Mouse (Mus musculus): Measurements from ENCODE around the gene Gm11938. TPM values are rescaled to one million over a fixed set of nuclear protein-coding genes. Genes with fewer than 3 reads are reported as not detected.
"Not testable (repeated sequence)": the region's sequence is repeated elsewhere in the genome, so short reads cannot be mapped to it uniquely, and the experiment has no call there.

The Gm11938 gene
- not detected in 2 replicates for polyA plus RNA-seq (2011; ENCODE audit: insufficient read length, low read depth, missing spikeins)

DNA sequence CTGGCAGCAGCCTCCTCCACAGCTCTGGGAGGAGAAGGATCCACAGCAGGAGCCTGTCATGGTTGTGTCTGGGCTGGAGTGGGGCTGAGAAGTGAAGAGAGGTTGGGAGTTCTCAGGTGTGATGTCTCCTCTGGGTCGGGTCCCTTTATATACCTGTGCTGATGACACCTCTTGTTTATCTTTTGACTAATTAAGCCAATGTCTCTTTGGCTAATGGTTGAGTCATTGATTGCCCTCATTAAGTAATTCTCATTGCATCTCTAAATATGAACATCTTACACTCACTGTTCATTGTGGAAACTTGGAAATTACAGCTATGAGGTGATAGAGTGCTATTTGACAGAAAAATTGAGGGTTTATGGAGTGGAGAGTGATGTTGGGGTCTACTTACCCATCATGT lies at the start of gene Gm11938:
Gene Gm11938 (minus strand): TSS at position 101 of the 400 bp plus-strand sequence.
- not testable (repeated sequence) for H3K27ac ChIP-seq (ENCODE audit: insufficient read depth, low read length); H3K4me3 ChIP-seq (ENCODE audit: insufficient read depth, low read length); H3K4me1 ChIP-seq (ENCODE audit: control insufficient read depth, insufficient read depth, low read length)

DNA sequence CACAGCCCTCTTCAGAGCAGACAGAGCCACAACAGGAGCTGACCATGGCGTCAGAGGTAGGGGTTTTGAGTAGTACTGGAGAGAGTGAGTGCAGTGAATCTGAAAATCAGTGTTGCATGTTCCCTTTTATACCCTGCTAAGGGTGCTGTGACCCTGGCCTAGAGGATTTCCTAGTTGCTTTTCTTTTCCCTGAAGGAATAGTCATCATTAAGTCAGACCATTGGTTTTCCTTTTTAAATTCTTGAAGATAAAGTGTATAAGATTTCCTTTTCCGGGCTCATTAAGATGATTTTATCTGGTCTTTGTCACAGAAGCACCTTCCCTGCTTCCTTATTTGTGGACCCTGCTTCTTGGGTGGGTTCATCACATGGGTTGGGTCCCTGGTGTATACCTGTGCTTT lies 47.0 kb upstream of the Gm11938 start, which contains the start of gene Gm11555:
Gene Gm11555 (minus strand): TSS at position 101 of the 400 bp plus-strand sequence.
- Histone ChIP-seq H3K4me1 (ENCODE audit: control insufficient read depth, insufficient read depth, low read length) (no peaks in the 10 kb centered on the region), H3K4me3 (ENCODE audit: insufficient read depth, low read length) (no peak within 1 kb of the TSS), H3K27ac (ENCODE audit: insufficient read depth, low read length) (no peak within 1 kb of the TSS)
- TF ChIP-seq POLR2A (IDR thresholded peaks at IDR 0.05; ENCODE audit: low read depth, low read length) (no peak), CTCF (IDR thresholded peaks at IDR 0.05; ENCODE audit: borderline replicate concordance, insufficient read depth, low read length) (no peak)

- TF ChIP-seq POLR2A (IDR thresholded peaks at IDR 0.05; ENCODE audit: low read depth, low read length): no peak
- TF ChIP-seq CTCF (IDR thresholded peaks at IDR 0.05; ENCODE audit: borderline replicate concordance, insufficient read depth, low read length): no peak
- H3K4me3 ChIP-seq (ENCODE audit: insufficient read depth, low read length): no peak overlapping the region
- H3K27ac ChIP-seq (ENCODE audit: insufficient read depth, low read length): no peak overlapping the region
- no peaks in the 10 kb centered on the region; the same call in 1 of the 2 replicates for H3K4me1 ChIP-seq (ENCODE audit: control insufficient read depth, insufficient read depth, low read length)
Measured at GRCm38 (mm10) chr11:99646444-99646843, 43.3 kb upstream of the Gm11938 start.

- Histone ChIP-seq H3K4me3 (ENCODE audit: insufficient read depth, low read length) (no peak overlapping the region), H3K4me1 (ENCODE audit: control insufficient read depth, insufficient read depth, low read length) (no peaks in the 10 kb centered on the region; the same call in 1 of the 2 replicates), H3K27ac (ENCODE audit: insufficient read depth, low read length) (no peak overlapping the region)
- no peak for TF ChIP-seq POLR2A (IDR thresholded peaks at IDR 0.05; ENCODE audit: low read depth, low read length)
- no peak for TF ChIP-seq CTCF (IDR thresholded peaks at IDR 0.05; ENCODE audit: borderline replicate concordance, insufficient read depth, low read length)
Measured at GRCm38 (mm10) chr11:99644351-99644750, 41.2 kb upstream of the Gm11938 start.

GRCm38 (mm10) chr11:99643635-99644139 lies 40.6 kb upstream of the Gm11938 start, which contains the start of gene Krtap4-7:
Gene Krtap4-7 (minus strand): TSS chr11:99644089.
- H3K27ac ChIP-seq (ENCODE audit: insufficient read depth, low read length); H3K4me1 ChIP-seq (ENCODE audit: control insufficient read depth, insufficient read depth, low read length); H3K4me3 ChIP-seq (ENCODE audit: insufficient read depth, low read length): not testable (repeated sequence)

DNA sequence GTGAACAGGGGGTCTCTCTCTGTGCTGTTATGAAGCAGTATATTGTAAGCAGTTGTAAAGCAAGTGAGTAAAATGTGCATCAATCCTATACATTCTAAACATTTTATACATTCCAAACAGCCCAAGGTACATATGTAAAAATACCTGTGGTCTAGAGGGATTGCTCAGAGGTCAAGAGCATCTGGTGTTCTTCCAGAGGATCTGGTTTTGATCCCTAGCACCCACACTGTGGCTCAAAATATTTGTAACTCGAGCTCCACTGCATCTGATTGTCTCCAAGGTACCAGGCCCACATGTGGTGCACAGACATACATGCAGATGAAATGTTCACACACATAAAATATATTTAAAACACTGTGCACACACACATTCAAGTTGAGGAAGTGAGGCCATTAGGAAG lies 37.8 kb upstream of the Gm11938 start:
- no peak overlapping the region for H3K27ac ChIP-seq (ENCODE audit: insufficient read depth, low read length)
- H3K4me1 ChIP-seq (ENCODE audit: control insufficient read depth, insufficient read depth, low read length): peaks cover 3% of the 10 kb centered on the region; the same call in 1 of the 2 replicates
- H3K4me3 ChIP-seq (ENCODE audit: insufficient read depth, low read length): no peak overlapping the region
- TF ChIP-seq CTCF (IDR thresholded peaks at IDR 0.05; ENCODE audit: borderline replicate concordance, insufficient read depth, low read length): no peak
- TF ChIP-seq POLR2A (IDR thresholded peaks at IDR 0.05; ENCODE audit: low read depth, low read length): no peak

DNA sequence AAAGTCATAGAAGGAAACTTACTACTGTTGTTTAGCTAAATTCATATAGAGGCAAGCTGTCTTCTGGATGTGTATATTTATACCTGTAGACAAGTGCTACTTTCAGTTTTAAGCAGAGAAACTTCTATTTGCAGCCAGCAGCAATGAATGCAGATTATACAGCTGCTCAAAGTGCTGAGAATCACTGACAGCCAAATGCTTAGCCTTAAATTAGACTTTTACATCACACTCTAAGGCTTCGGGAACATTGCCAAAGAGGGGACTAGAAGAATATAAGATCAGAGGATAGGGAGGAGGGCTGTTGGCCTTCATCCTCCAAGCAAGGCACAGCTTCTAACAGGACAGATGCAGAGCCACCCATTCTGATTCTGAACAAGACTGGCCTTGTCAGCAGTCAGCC lies 34.0 kb upstream of the Gm11938 start:
- Histone ChIP-seq H3K27ac (ENCODE audit: insufficient read depth, low read length) (no peak overlapping the region), H3K4me3 (ENCODE audit: insufficient read depth, low read length) (no peak overlapping the region), H3K4me1 (ENCODE audit: control insufficient read depth, insufficient read depth, low read length) (peaks cover 3% of the 10 kb centered on the region; the same call in 1 of the 2 replicates)
- TF ChIP-seq CTCF (IDR thresholded peaks at IDR 0.05; ENCODE audit: borderline replicate concordance, insufficient read depth, low read length) (no peak), POLR2A (IDR thresholded peaks at IDR 0.05; ENCODE audit: low read depth, low read length) (no peak)

- no peak within 1 kb of the TSS for H3K27ac ChIP-seq (ENCODE audit: insufficient read depth, low read length)
- peaks cover 3% of the 10 kb centered on the region; the same call in 1 of the 2 replicates for H3K4me1 ChIP-seq (ENCODE audit: control insufficient read depth, insufficient read depth, low read length)
- TF ChIP-seq POLR2A (IDR thresholded peaks at IDR 0.05; ENCODE audit: low read depth, low read length): no peak
- no peak for TF ChIP-seq CTCF (IDR thresholded peaks at IDR 0.05; ENCODE audit: borderline replicate concordance, insufficient read depth, low read length)
- no peak within 1 kb of the TSS for H3K4me3 ChIP-seq (ENCODE audit: insufficient read depth, low read length)
Measured at GRCm38 (mm10) chr11:99634653-99635134, 31.6 kb upstream of the Gm11938 start, which contains the start of gene Krtap4-2. Gene Krtap4-2 (minus strand): TSS chr11:99635084.

GRCm38 (mm10) chr11:99633293-99633692 lies 30.2 kb upstream of the Gm11938 start:
- Histone ChIP-seq H3K4me3 (ENCODE audit: insufficient read depth, low read length) (no peak overlapping the region), H3K4me1 (ENCODE audit: control insufficient read depth, insufficient read depth, low read length) (peaks cover 1% of the 10 kb centered on the region; the same call in 1 of the 2 replicates), H3K27ac (ENCODE audit: insufficient read depth, low read length) (no peak overlapping the region)
- no peak for TF ChIP-seq POLR2A (IDR thresholded peaks at IDR 0.05; ENCODE audit: low read depth, low read length)
- TF ChIP-seq CTCF (IDR thresholded peaks at IDR 0.05; ENCODE audit: borderline replicate concordance, insufficient read depth, low read length): no peak

DNA sequence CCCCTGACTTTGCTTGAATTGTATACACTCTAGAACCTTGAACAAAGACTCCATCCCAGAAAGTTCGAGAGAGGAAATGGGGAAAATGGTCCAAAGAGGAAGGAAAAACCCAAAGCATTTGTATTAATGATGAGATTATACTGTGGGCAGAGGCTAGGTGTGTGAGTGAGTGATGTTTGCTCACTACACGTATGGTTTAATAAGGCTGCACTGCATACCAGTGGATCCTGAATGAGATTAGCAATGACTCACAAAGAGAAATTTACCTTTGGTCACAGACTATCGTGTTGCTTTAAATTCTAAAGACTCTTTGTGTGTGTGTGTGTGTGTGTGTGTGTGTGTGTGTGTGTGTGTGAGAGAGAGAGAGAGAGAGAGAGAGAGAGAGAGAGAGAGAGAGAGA lies 27.8 kb upstream of the Gm11938 start:
- no peak overlapping the region for H3K4me3 ChIP-seq (ENCODE audit: insufficient read depth, low read length)
- no peaks in the 10 kb centered on the region for H3K4me1 ChIP-seq (ENCODE audit: control insufficient read depth, insufficient read depth, low read length)
- no peak overlapping the region for H3K27ac ChIP-seq (ENCODE audit: insufficient read depth, low read length)
- TF ChIP-seq CTCF (IDR thresholded peaks at IDR 0.05; ENCODE audit: borderline replicate concordance, insufficient read depth, low read length): no peak
- no peak for TF ChIP-seq POLR2A (IDR thresholded peaks at IDR 0.05; ENCODE audit: low read depth, low read length)
